Mouse (Mus musculus): Measurements from ENCODE around the gene Vps72. TPM values are rescaled to one million over a fixed set of nuclear protein-coding genes. Genes with fewer than 3 reads are reported as not detected.

The Vps72 gene
- polyA plus RNA-seq, 1 experiment from 2014 or later, result 119 TPM

Small RNA genes within 50 kb of the gene (microRNA-seq; reads per million reads assigned to microRNA genes)
- not detected for gene Mir8099-1

Other genes starting within 250 kb of the Vps72 start
- gene Psmb4, start 224.1 kb upstream of the Vps72 start, polyA plus RNA-seq (2015; fragmentation: Nextera tagmentation; extraction: Ambion mirVana), result 315 and 328 TPM in 2 replicates
- 109 and 122 TPM in 2 replicates for gene Selenbp1, start 178.0 kb upstream of the Vps72 start, polyA plus RNA-seq (2015; fragmentation: Nextera tagmentation; extraction: Ambion mirVana)
- gene Rfx5, start 156.9 kb upstream of the Vps72 start, polyA plus RNA-seq (2015; fragmentation: Nextera tagmentation; extraction: Ambion mirVana), result 8.5 and 9.6 TPM in 2 replicates
- 19.3 and 22.0 TPM in 2 replicates for gene Pi4kb, start 136.3 kb upstream of the Vps72 start, polyA plus RNA-seq (2015; fragmentation: Nextera tagmentation; extraction: Ambion mirVana)
- gene Zfp687, start 95.6 kb upstream of the Vps72 start, polyA plus RNA-seq (2015; fragmentation: Nextera tagmentation; extraction: Ambion mirVana), result 19.3 and 22.0 TPM in 2 replicates
- 220 and 221 TPM in 2 replicates for gene Psmd4, start 68.4 kb upstream of the Vps72 start, polyA plus RNA-seq (2015; fragmentation: Nextera tagmentation; extraction: Ambion mirVana)
- gene Pip5k1a, start 4.1 kb upstream of the Vps72 start, polyA plus RNA-seq (2015; fragmentation: Nextera tagmentation; extraction: Ambion mirVana), result 17.0 and 17.5 TPM in 2 replicates
- 1.6 and 1.7 TPM in 2 replicates for gene Tmod4, start 13.5 kb downstream of the Vps72 start, polyA plus RNA-seq (2015; fragmentation: Nextera tagmentation; extraction: Ambion mirVana)
- 59.1 and 62.7 TPM in 2 replicates for gene Scnm1, start 23.0 kb downstream of the Vps72 start, polyA plus RNA-seq (2015; fragmentation: Nextera tagmentation; extraction: Ambion mirVana)
- 11.6 and 11.7 TPM in 2 replicates for gene Lysmd1, start 23.1 kb downstream of the Vps72 start, polyA plus RNA-seq (2015; fragmentation: Nextera tagmentation; extraction: Ambion mirVana)
- 5.1 and 6.7 TPM in 2 replicates for gene Tnfaip8l2, start 31.3 kb downstream of the Vps72 start, polyA plus RNA-seq (2015; fragmentation: Nextera tagmentation; extraction: Ambion mirVana)
- gene Sema6c, start 49.4 kb downstream of the Vps72 start, polyA plus RNA-seq (2015; fragmentation: Nextera tagmentation; extraction: Ambion mirVana), result 5.9 and 6.9 TPM in 2 replicates
- gene Gabpb2, start 106.9 kb downstream of the Vps72 start, polyA plus RNA-seq (2015; fragmentation: Nextera tagmentation; extraction: Ambion mirVana), result 10.7 and 11.4 TPM in 2 replicates
- gene Cdc42se1, start 117.7 kb downstream of the Vps72 start, polyA plus RNA-seq (2015; fragmentation: Nextera tagmentation; extraction: Ambion mirVana), result 83.5 and 96.5 TPM in 2 replicates
- gene Mllt11, start 121.1 kb downstream of the Vps72 start, polyA plus RNA-seq (2015; fragmentation: Nextera tagmentation; extraction: Ambion mirVana), result 18.5 and 18.6 TPM in 2 replicates
- gene Gm128, start 130.6 kb downstream of the Vps72 start, polyA plus RNA-seq (2015; fragmentation: Nextera tagmentation; extraction: Ambion mirVana), result 0.35 TPM in 2 replicates
- gene Bnipl, start 140.2 kb downstream of the Vps72 start, polyA plus RNA-seq (2015; fragmentation: Nextera tagmentation; extraction: Ambion mirVana), result 3.5 and 5.8 TPM in 2 replicates
- gene Mindy1, start 170.3 kb downstream of the Vps72 start, polyA plus RNA-seq (2015; fragmentation: Nextera tagmentation; extraction: Ambion mirVana), result 45.8 and 51.2 TPM in 2 replicates
- 16.6 and 17.3 TPM in 2 replicates for gene Prune1, start 171.1 kb downstream of the Vps72 start, polyA plus RNA-seq (2015; fragmentation: Nextera tagmentation; extraction: Ambion mirVana)
- gene Anxa9, start 196.2 kb downstream of the Vps72 start, polyA plus RNA-seq (2015; fragmentation: Nextera tagmentation; extraction: Ambion mirVana), result 2.3 and 3.4 TPM in 2 replicates
- gene Cers2, start 203.8 kb downstream of the Vps72 start, polyA plus RNA-seq (2015; fragmentation: Nextera tagmentation; extraction: Ambion mirVana), result 138 and 146 TPM in 2 replicates
- 29.9 and 34.1 TPM in 2 replicates for gene Setdb1, start 246.2 kb downstream of the Vps72 start, polyA plus RNA-seq (2015; fragmentation: Nextera tagmentation; extraction: Ambion mirVana)